Mouse (Mus musculus): ENCODE measurements around the gene Ccl9. TPM values are rescaled to one million over a fixed set of nuclear protein-coding genes. Genes with fewer than 3 reads are reported as not detected.

Gene Ccl9
- total and polyA plus RNA-seq, 3 experiments = 0.67 to 0.81 TPM; not detected in 1

DNA sequence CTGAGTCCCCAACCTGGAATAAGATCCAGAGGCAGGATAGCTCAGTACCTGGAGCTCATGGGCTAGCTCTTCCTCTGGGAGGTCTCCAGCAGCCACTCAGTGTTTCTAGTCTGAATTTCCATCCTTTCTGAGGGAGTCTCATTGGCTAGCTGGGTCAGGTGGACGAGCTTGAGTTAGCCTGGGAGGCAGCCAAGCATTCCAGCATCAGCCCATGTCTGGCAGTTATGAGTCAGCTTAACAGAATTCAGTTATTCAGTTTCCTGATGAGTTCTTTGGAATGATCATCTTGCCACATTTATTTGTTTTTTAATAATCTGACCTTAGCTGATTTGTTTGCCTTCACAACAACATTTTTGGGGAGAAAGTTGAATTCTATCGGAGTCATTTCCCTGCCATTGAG lies 14.7 kb downstream of the Ccl9 start:
- in situ Hi-C loops (cut with MboI; ENCODE audit: low pct_ligation_motif_present, low pct_unique_long_range_greater_than_20kb, low sequenced_read_pairs) (loop anchor here (5.0 to 25.0 kb wide), 3 partner anchors 69 to 374 kb away; partner anchors contain the start of genes Ddx52 and Wfdc21), dilution Hi-C loops (cut with MboI; ENCODE audit: extremely low pct_ligation_motif_present, extremely low pct_unique_long_range_greater_than_20kb, low sequenced_read_pairs) (no loop called here)
- Histone ChIP-seq H3K27me3 (replicated peaks) (peaks cover 1% of the 10 kb centered on the region), H3K9me3 (replicated peaks; ENCODE audit: low read length) (no peaks in the 10 kb centered on the region), H3K4me1 (ENCODE audit: control insufficient read depth in 1 of 2, insufficient read depth in 2 of 2) (peaks cover 0 to 26% of the 10 kb centered on the region in 2 experiments; a peak in 2 of 4 replicates), H3K27ac (ENCODE audit: insufficient read depth, low read depth) (no peak overlapping the region), H3K9ac (ENCODE audit: insufficient read depth, low read depth) (no peak overlapping the region), H3K36me3 (replicated peaks in 1 of 2; ENCODE audit: control insufficient read depth in 1 of 2, insufficient read depth in 1 of 2, low read length in 1 of 2) (no peaks in the 10 kb centered on the region), H3K4me3 (replicated peaks in 1 of 3; ENCODE audit: low read depth in 2 of 3, low read length in 2 of 3, poor library complexity in 1 of 3) (no peak overlapping the region), H3K79me2 (replicated peaks; ENCODE audit: control insufficient read depth, extremely low read depth, insufficient read depth, poor library complexity, severe bottlenecking) (no peaks in the 10 kb centered on the region), H3K4me2 (ENCODE audit: insufficient read depth, low read depth, poor library complexity, severe bottlenecking) (no peak overlapping the region)
- no peak for DNase-seq (ENCODE audit: extremely low read depth)
- TF ChIP-seq BHLHE40 (IDR thresholded peaks at IDR 0.05; ENCODE audit: low read depth, low read length) (no peak), NELFE (IDR thresholded peaks at IDR 0.05; ENCODE audit: low read depth, low read length) (no peak), RCOR1 (conservative IDR thresholded peaks at IDR 0.05; ENCODE audit: low read depth, low read length) (no peak), PAX5 (IDR thresholded peaks at IDR 0.05; ENCODE audit: low read length) (no peak), JUND (conservative IDR thresholded peaks at IDR 0.05; ENCODE audit: low read depth, low read length) (no peak), GABPA (IDR thresholded peaks at IDR 0.05; ENCODE audit: insufficient replicate concordance, low read depth, low read length) (no peak), CTCF (conservative IDR thresholded peaks at IDR 0.05 in 1 of 2, IDR thresholded peaks at IDR 0.05 in 1 of 2; ENCODE audit: low read depth in 2 of 2, low read length in 2 of 2) (no peak), SIN3A (IDR thresholded peaks at IDR 0.05; ENCODE audit: low read length) (no peak), ETS1 (conservative IDR thresholded peaks at IDR 0.05; ENCODE audit: low read depth, low read length) (no peak), E2F4 (IDR thresholded peaks at IDR 0.05; ENCODE audit: insufficient replicate concordance, low read depth, low read length) (no peak), JUN (IDR thresholded peaks at IDR 0.05; ENCODE audit: insufficient read depth, low read depth, low read length) (no peak), POLR2A (IDR thresholded peaks at IDR 0.05; ENCODE audit: low read depth, low read length) (no peak), EP300 (IDR thresholded peaks at IDR 0.05; ENCODE audit: low read length) (no peak), MYC (IDR thresholded peaks at IDR 0.05; ENCODE audit: low read depth, low read length) (no peak), UBTF (IDR thresholded peaks at IDR 0.05; ENCODE audit: low read depth, low read length) (no peak)

DNA sequence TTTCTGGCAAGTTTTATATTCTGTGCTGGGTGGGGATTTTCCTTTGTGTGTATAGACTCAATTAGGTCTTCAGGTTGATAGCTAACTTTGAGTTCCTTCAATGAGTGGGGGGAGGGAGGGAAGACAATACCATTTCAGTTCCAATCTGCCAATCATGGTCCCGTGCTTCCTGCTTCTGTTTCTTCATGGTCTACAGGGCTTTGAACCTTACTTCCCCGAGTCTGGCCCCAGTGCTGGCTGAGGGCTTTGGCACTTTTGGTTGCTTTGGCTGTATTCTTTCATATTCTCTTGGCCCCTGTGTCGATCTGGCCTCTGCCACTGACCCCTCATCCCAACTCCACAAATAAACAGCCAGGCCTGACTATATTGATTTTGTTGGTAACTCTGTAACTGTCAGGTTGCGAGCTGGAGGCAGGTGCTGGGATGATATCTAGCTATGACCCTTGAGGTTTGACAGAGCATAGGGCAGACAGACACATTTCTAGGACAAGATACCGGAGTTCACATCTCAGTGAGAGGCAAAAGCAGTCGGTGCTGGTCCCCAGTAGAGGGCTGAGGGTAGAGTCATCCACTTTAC lies 16.0 kb downstream of the Ccl9 start:
- Histone ChIP-seq H3K4me2 (ENCODE audit: insufficient read depth, low read depth, poor library complexity, severe bottlenecking) (no peak overlapping the region), H3K27ac (ENCODE audit: insufficient read depth, low read depth) (no peak overlapping the region), H3K4me1 (ENCODE audit: control insufficient read depth in 1 of 2, insufficient read depth in 2 of 2) (peaks cover 2 to 28% of the 10 kb centered on the region in 2 experiments; a peak in 3 of 4 replicates), H3K9ac (ENCODE audit: insufficient read depth, low read depth) (no peak overlapping the region), H3K27me3 (replicated peaks) (peaks cover 3% of the 10 kb centered on the region), H3K36me3 (replicated peaks in 1 of 2; ENCODE audit: control insufficient read depth in 1 of 2, insufficient read depth in 1 of 2, low read length in 1 of 2) (no peaks in the 10 kb centered on the region), H3K79me2 (replicated peaks; ENCODE audit: control insufficient read depth, extremely low read depth, insufficient read depth, poor library complexity, severe bottlenecking) (no peaks in the 10 kb centered on the region), H3K4me3 (replicated peaks in 1 of 3; ENCODE audit: low read depth in 2 of 3, low read length in 2 of 3, poor library complexity in 1 of 3) (no peak overlapping the region), H3K9me3 (replicated peaks; ENCODE audit: low read length) (no peaks in the 10 kb centered on the region)
- in situ Hi-C loops (cut with MboI; ENCODE audit: low pct_ligation_motif_present, low pct_unique_long_range_greater_than_20kb, low sequenced_read_pairs) = loop anchor here (5.0 to 25.0 kb wide), 3 partner anchors 70 to 375 kb away; partner anchors contain the start of genes Ddx52 and Wfdc21
- TF ChIP-seq PAX5 (IDR thresholded peaks at IDR 0.05; ENCODE audit: low read length) (no peak), UBTF (IDR thresholded peaks at IDR 0.05; ENCODE audit: low read depth, low read length) (no peak), RCOR1 (conservative IDR thresholded peaks at IDR 0.05; ENCODE audit: low read depth, low read length) (no peak), USF2 (conservative IDR thresholded peaks at IDR 0.05; ENCODE audit: low read depth, low read length) (no peak), TCF12 (IDR thresholded peaks at IDR 0.05; ENCODE audit: low read depth, low read length) (no peak), MAZ (IDR thresholded peaks at IDR 0.05; ENCODE audit: low read depth, low read length) (no peak), ELF1 (IDR thresholded peaks at IDR 0.05; ENCODE audit: low read depth, low read length) (no peak), ZKSCAN1 (IDR thresholded peaks at IDR 0.05; ENCODE audit: borderline replicate concordance, low read depth, low read length) (no peak), POLR2AphosphoS2 (IDR thresholded peaks at IDR 0.05; ENCODE audit: low read depth, low read length) (no peak), GABPA (IDR thresholded peaks at IDR 0.05; ENCODE audit: insufficient replicate concordance, low read depth, low read length) (no peak), MAFK (IDR thresholded peaks at IDR 0.05; ENCODE audit: insufficient replicate concordance, low read length) (no peak), POLR2A (IDR thresholded peaks at IDR 0.05; ENCODE audit: low read depth, low read length) (no peak), NELFE (IDR thresholded peaks at IDR 0.05; ENCODE audit: low read depth, low read length) (no peak), CTCF (conservative IDR thresholded peaks at IDR 0.05 in 1 of 2, IDR thresholded peaks at IDR 0.05 in 1 of 2; ENCODE audit: low read depth in 2 of 2, low read length in 2 of 2) (no peak), MYC (IDR thresholded peaks at IDR 0.05; ENCODE audit: low read depth, low read length) (no peak), TBP (conservative IDR thresholded peaks at IDR 0.05; ENCODE audit: low read depth, low read length) (no peak), EP300 (IDR thresholded peaks at IDR 0.05; ENCODE audit: low read length) (no peak), USF1 (IDR thresholded peaks at IDR 0.05; ENCODE audit: low read depth, low read length) (no peak), IRF4 (IDR thresholded peaks at IDR 0.05; ENCODE audit: low read depth, low read length) (no peak)
- dilution Hi-C loops (cut with MboI; ENCODE audit: extremely low pct_ligation_motif_present, extremely low pct_unique_long_range_greater_than_20kb, low sequenced_read_pairs) = no loop called here
- no peak for DNase-seq (ENCODE audit: extremely low read depth)
